Mouse (Mus musculus) CD4-positive, CD25-positive, alpha-beta regulatory T cell, adult 2 months (primary cell): Measurements from ENCODE around the gene Adam30.
A peak's percentile ranks its signal among the peaks of the same experiment; 100 is the strongest.
"Not testable (repeated sequence)": the region's sequence is repeated elsewhere in the genome, so short reads cannot be mapped to it uniquely, and the experiment has no call there.

ENCODE experiments used
- DNase-seq: peaks from one replicate; pipeline ENCODE4 v3.0.0-alpha.2; 2012; ENCODE audit warnings: low read depth, low spot score

The Adam30 gene

GRCm38 (mm10) chr3:98160330-98160729 lies at the start of gene Adam30:
Gene Adam30, plus strand, starts transcription at chr3:98160630.
- DNase-seq: no peak

DNA sequence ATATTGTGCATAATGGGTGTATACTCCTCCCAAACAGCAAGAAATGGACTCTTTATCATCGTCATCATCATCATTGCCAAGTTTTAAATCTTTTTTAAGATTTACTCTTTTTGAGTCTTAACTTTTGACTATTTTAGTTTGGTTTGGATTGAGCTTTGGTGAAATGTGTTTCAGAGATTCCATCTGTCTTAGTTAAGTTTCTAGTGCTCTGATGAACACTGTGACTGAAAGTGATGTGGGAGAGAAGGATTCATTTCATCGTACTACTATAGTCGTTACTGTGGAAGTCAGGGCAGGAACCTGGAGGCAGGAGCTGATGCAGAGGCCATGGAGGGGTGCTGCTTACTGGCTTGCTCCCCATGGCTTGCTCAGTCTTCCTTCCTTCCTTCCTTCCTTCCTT lies 42.2 kb upstream of the Adam30 start:
- no peak for DNase-seq

DNA sequence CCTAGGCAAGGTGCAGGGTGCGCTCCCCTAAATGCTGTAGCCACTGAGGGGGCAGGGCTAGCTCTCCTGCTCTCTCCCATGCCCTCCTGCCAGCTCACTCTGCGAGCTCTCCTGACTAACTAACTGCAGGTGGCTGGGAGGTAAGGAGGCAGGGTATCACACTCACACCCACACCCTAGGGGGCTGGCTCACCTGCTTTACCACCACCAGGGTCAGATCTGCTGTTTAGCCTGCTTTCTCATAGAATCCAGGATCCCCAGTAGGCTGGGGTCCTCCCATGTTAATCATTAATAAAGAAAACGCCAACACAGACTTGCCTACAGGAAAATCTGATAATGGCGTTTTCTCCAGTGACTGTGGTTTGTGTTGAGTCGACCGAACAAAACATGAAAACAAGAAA lies 41.1 kb upstream of the Adam30 start:
- no peak for DNase-seq

DNA sequence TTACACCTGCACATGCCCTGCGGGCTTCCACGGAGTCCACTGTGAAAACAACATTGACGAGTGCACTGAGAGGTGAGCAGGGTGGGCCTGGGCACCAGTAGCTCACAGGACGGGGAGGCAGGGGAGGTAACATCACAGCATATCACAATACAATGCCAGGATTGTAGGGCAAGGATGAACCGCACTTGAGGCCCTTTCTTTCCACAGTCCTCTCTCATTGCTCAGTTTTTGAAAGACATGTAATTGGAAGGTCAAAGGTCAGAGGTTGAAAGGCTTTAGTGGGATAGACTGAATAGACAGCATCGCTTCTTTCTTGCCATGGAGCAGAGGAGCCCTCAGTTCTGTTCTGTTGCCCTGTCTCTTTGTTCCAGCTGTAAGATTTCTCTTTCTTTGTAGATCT lies 39.5 kb upstream of the Adam30 start:
- no peak for DNase-seq

GRCm38 (mm10) chr3:98127775-98128174 lies 32.7 kb upstream of the Adam30 start:
- DNase-seq: no peak

GRCm38 (mm10) chr3:98128716-98129115 lies 31.7 kb upstream of the Adam30 start:
- no peak for DNase-seq

DNA sequence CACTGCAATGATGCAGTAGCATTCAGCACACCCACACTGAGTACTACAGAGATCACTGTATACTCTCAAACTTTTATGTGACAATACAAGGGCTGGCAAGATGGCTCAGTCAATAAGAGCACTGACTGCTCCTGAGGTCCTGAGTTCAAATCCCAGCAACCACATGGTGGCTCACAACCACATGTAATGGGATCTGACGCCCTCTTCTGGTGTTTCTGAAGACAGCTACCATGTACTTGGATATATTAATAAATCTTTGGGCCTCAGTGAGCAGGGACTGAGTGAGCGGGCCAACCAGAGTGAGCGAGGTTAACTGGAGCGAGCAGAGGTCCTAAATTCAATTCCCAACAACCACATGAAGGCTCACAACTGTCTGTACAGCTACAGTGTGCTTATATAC lies 28.3 kb upstream of the Adam30 start:
- not testable (repeated sequence) for DNase-seq

DNA sequence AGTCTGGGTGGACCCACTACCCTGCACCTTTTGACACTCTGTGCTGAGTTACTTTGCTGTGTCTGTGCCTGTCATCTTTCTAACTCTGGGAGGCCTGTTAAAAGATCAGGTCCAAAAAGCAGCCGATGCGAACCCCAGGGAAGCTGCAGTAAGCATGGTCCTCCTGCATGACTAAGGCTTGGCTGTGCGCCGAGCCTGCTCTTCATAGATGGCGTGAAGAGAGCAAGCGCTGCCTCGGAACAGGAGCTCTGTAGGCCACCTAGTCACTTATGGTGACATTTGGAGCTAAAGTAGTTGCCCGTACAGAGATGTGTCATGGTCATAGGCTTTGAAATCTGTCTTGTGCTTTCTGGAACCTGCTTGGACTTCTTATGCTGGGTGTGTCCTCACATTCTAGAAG lies 27.8 kb upstream of the Adam30 start:
- no peak for DNase-seq

- DNase-seq: no peak
These were observed 19.0 kb upstream of the Adam30 start for GRCm38 (mm10) chr3:98141456-98141855.

DNA sequence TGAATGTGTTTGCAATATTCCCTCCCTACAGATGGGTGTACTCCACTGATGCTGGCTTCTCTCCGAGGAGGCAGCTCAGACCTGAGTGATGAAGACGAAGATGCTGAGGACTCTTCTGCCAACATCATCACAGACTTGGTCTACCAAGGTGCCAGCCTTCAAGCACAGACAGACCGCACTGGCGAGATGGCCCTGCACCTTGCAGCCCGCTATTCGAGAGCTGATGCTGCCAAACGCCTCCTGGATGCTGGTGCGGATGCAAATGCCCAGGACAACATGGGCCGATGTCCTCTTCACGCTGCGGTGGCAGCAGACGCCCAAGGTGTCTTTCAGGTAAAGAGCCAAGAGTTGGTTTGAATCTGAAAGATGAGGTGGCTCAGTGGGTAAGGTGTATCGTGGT lies 17.6 kb upstream of the Adam30 start:
- no peak for DNase-seq

- DNase-seq: no peak
These were observed 15.2 kb upstream of the Adam30 start for GRCm38 (mm10) chr3:98145204-98145603.

GRCm38 (mm10) chr3:98146471-98147410 lies 13.7 kb upstream of the Adam30 start:
- no peak for DNase-seq

DNA sequence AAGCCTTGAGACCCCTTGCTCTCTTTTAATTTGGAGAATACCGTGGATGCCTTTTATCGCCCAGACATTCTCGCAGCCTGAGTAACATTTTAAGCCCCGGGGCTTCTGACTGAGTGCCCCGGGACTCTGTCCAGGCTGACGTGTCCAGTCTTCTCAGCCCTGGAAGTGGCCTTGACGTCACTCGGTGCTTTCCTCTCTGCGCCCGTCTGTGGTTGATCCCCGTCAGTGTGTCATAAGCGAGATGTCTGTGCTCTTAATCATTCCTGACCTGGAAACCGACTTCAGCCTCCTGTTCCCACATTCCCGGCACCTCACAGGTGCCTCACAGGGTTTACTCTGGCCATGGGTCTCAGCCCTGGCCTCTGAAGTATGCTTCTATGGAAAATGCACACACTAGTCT lies 12.7 kb upstream of the Adam30 start:
- DNase-seq: no peak

DNA sequence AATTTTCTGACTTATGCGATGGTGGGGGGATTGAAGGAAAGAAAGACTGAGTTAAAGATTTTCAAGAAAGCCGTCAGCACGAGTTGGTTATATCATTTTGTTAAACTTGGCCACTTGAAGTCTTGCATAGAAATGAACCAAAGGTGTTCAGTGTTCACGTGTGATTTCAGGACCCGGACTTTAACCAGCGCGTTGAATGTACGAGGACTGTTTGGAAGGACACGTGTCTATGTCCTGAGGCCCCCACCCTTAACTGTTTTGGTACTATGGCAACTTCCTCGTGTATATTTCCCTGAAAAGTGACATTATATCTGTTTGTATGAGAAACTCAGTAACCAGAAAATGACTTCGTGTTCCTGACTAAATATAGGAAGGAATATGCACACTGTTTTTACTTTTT lies 10.5 kb upstream of the Adam30 start:
- no peak for DNase-seq

DNA sequence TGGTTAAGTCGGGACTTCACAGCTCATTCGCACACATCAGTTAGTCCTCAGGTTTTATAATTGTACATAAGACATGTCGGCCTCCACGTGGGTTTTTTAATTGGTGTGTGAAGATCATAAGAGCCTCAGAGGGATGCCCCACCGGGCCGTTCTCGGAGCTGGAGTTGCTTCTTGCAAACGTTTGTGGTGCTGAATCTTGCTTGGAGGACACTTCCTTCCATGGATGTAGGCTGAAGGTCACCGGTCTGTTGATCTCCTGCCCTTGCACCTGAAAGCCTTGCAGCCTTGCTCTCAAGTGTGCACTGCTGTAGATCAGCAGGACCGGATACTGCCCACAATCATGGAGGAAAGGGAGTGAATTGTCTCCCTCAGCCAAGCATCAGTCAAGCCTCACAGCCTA lies 9.4 kb upstream of the Adam30 start:
- no peak for DNase-seq

GRCm38 (mm10) chr3:98153460-98153859 lies 7.0 kb upstream of the Adam30 start:
- no peak for DNase-seq

DNA sequence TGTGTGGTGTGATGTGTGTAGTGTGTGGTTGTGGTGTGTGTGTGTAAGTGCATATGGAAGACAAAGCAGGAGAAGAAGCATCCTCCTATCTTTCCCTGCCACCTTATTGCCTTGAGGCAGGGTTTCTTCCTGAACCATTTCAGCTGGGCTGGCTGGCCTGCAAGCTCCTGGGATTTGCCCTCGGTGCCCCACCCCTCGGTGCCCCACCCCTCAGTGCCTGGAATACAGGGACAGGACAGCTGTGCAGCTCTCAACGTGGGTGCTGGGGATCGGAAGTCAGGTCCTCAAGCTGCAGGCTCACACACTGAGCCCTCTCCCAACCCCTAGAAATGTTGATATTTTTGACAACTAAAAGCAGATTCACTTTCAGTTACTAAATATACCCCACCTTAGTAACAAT lies 4.3 kb upstream of the Adam30 start:
- no peak for DNase-seq

- no peak for DNase-seq
These were observed 3.4 kb upstream of the Adam30 start for GRCm38 (mm10) chr3:98157073-98157472.

- no peak for DNase-seq
These were observed 2.8 kb upstream of the Adam30 start for GRCm38 (mm10) chr3:98157585-98157984.

GRCm38 (mm10) chr3:98158646-98159045 lies 1.8 kb upstream of the Adam30 start:
- no peak for DNase-seq

DNA sequence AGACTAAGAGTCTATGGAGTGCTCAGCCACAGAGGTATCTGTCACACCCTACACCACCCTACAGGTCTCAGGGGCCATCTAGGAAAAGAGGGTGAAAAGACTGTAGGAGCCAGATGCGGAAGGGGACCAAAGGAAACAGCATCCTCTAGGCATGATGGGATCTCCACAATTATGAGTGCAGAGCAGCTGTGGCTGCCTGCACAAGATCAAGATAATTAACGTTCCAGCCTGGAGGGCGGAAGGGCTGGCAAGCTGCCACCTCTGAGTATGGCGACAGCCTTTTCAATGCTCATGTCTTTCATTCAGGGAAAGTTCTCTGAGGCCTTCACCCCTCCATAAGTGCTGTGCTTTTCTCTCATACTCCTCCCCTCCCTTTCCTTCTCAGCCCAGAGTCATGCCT lies 1.1 kb upstream of the Adam30 start:
- DNase-seq: no peak

DNA sequence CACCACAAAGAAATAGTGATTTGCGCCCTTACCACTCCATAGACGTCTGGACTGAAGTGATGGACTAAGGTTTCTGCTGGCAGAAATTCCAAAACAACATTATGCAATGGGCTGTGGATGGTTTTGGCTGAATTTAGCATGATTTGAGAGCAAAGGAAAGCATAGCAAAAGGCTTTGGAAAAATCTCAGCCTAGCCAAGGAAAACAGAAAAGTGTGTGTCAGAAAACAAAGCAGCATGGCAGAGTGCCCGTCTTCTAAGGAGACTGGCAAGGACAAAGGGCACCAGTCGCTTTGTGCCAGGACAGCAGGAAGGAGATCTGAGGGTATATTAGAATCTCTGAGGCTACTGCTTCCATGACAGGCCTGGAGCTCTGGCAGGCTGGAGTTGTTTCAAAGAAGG lies 17.9 kb downstream of the Adam30 start:
- no peak for DNase-seq

DNA sequence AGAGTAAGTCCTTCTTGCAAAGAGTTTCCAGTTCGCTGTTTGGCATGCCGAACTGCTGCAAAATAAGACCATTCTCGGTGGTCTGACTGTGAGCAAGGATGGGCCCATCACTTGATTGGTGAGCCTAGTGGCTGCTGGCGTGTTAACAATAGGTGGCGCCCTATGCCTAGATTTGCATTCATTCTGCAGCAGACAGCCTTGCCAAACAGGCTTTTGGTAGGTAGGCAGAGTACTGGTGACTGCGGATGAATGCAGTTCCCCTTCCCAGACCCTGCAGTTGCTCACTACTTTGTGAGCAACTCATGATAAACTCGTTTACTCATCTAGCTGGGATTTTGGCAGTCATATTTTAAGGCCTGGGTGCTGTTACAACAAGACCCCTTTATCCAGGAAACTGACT lies 20.4 kb downstream of the Adam30 start:
- peak; percentile 7 for DNase-seq
